Mouse (Mus musculus): ENCODE measurements around the gene Plpp4.

Plpp4 gene

GRCm38 (mm10) chr7:129256621-129257373, at the start of gene Plpp4:
Gene Plpp4 (plus strand): TSS chr7:129257031.
- in situ Hi-C loops (cut with MboI; ENCODE audit: unreplicated experiment in 2 of 2): no loop called here

- in situ Hi-C loops (cut with MboI; ENCODE audit: unreplicated experiment in 2 of 2): no loop called here
Observed at GRCm38 (mm10) chr7:129215926-129216543, 40.8 kb upstream of the Plpp4 start.

GRCm38 (mm10) chr7:129216547-129217195, 40.2 kb upstream of the Plpp4 start:
- in situ Hi-C loops (cut with MboI; ENCODE audit: unreplicated experiment in 2 of 2): no loop called here

GRCm38 (mm10) chr7:129220948-129221347, 35.9 kb upstream of the Plpp4 start:
- in situ Hi-C loops (cut with MboI; ENCODE audit: unreplicated experiment in 2 of 2): no loop called here

GRCm38 (mm10) chr7:129221649-129222048, 35.2 kb upstream of the Plpp4 start:
- in situ Hi-C loops (cut with MboI; ENCODE audit: unreplicated experiment in 2 of 2): no loop called here

- in situ Hi-C loops (cut with MboI; ENCODE audit: unreplicated experiment in 2 of 2): no loop called here
Observed at GRCm38 (mm10) chr7:129235410-129235809, 21.4 kb upstream of the Plpp4 start.

- in situ Hi-C loops (cut with MboI; ENCODE audit: unreplicated experiment in 2 of 2): no loop called here
Observed at GRCm38 (mm10) chr7:129235995-129236394, 20.8 kb upstream of the Plpp4 start.

GRCm38 (mm10) chr7:129250981-129251380, 5.8 kb upstream of the Plpp4 start:
- in situ Hi-C loops (cut with MboI; ENCODE audit: unreplicated experiment in 2 of 2): no loop called here

- in situ Hi-C loops (cut with MboI; ENCODE audit: unreplicated experiment in 2 of 2): no loop called here
Observed at GRCm38 (mm10) chr7:129253406-129253805, 3.4 kb upstream of the Plpp4 start.

- in situ Hi-C loops (cut with MboI; ENCODE audit: unreplicated experiment in 2 of 2): no loop called here
Observed at GRCm38 (mm10) chr7:129254126-129254525, 2.7 kb upstream of the Plpp4 start.

- in situ Hi-C loops (cut with MboI; ENCODE audit: unreplicated experiment in 2 of 2): no loop called here
Observed at GRCm38 (mm10) chr7:129255406-129255805, 1.4 kb upstream of the Plpp4 start.

GRCm38 (mm10) chr7:129257374-129258018, 665 bp downstream of the Plpp4 start:
- in situ Hi-C loops (cut with MboI; ENCODE audit: unreplicated experiment in 2 of 2): no loop called here

- in situ Hi-C loops (cut with MboI; ENCODE audit: unreplicated experiment in 2 of 2): no loop called here
Observed at GRCm38 (mm10) chr7:129258331-129258730, 1.5 kb downstream of the Plpp4 start.

GRCm38 (mm10) chr7:129259195-129259594, 2.4 kb downstream of the Plpp4 start:
- in situ Hi-C loops (cut with MboI; ENCODE audit: unreplicated experiment in 2 of 2): no loop called here

- in situ Hi-C loops (cut with MboI; ENCODE audit: unreplicated experiment in 2 of 2): no loop called here
Observed at GRCm38 (mm10) chr7:129273867-129274266, 17.0 kb downstream of the Plpp4 start.

GRCm38 (mm10) chr7:129274726-129275125, 17.9 kb downstream of the Plpp4 start:
- in situ Hi-C loops (cut with MboI; ENCODE audit: unreplicated experiment in 2 of 2): no loop called here

- in situ Hi-C loops (cut with MboI; ENCODE audit: unreplicated experiment in 2 of 2): no loop called here
Observed at GRCm38 (mm10) chr7:129277751-129278150, 20.9 kb downstream of the Plpp4 start.

GRCm38 (mm10) chr7:129278801-129279200, 22.0 kb downstream of the Plpp4 start:
- in situ Hi-C loops (cut with MboI; ENCODE audit: unreplicated experiment in 2 of 2): no loop called here

GRCm38 (mm10) chr7:129279261-129279660, 22.4 kb downstream of the Plpp4 start:
- in situ Hi-C loops (cut with MboI; ENCODE audit: unreplicated experiment in 2 of 2): no loop called here

GRCm38 (mm10) chr7:129281966-129282365, 25.1 kb downstream of the Plpp4 start:
- in situ Hi-C loops (cut with MboI; ENCODE audit: unreplicated experiment in 2 of 2): no loop called here

- in situ Hi-C loops (cut with MboI; ENCODE audit: unreplicated experiment in 2 of 2): no loop called here
Observed at GRCm38 (mm10) chr7:129285186-129285868, 28.5 kb downstream of the Plpp4 start.

Data from v-Abl transformed pro-B cells (cell line).